Mouse (Mus musculus): ENCODE results near the gene Crabp2. TPM values are rescaled to one million over a fixed set of nuclear protein-coding genes. Genes with fewer than 3 reads are reported as not detected.

Gene Crabp2
- polyA plus RNA-seq, 1 experiment, result 67.6 TPM

DNA sequence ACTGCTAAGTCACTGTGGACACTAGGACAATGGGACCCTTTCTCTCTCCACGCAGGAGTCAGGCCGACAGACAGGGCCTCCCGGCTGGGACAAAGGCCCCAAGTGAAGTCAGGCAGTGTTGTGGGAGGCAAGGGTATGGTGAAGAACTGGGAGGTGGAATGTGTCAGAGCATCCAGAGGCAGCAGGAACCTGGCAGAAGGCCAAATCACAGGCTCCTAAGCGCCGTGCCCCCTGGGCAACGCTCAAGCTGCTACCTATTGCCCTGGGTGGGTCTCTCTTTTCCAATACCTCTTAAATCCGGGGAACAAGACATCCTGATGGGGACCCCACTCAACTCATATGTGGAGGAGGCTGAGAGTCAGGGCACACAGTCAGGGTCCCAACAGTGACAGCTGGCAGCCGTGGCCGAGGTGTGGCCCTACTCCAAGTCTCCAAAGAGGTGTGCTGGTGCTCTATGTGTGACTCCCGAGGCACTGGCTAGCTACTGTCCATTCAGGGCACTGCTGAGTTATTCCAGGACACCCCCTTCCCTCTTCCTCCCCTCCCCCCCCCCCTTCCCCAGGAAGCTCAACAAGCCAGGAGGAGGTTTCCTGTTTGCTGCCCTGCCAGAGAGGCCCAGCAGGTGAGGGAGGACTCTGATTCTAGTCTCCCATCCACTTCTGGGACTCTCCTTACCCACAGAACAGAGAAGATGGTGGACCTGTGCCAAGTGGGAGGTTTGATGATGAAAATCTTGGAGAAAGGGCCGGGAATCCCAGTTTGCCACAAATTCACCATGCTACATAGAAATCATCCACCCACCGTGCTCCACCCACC lies 37.2 kb downstream of the Crabp2 start:
- Histone ChIP-seq H3K4me2 (ENCODE audit: low read depth) (peak overlapping the region; percentile 43), H3K4me3 (no peak overlapping the region), H3K27me3 (ENCODE audit: control insufficient read depth, insufficient read depth, insufficient read length) (peaks cover 5% of the 10 kb centered on the region), H3ac (ENCODE audit: control insufficient read depth, insufficient read length) (no peak overlapping the region), H3K79me2 (ENCODE audit: control insufficient read depth, insufficient read depth) (no peaks in the 10 kb centered on the region), H3K36me3 (ENCODE audit: control insufficient read depth, insufficient read depth) (no peaks in the 10 kb centered on the region)
- TF ChIP-seq SRF (IDR thresholded peaks at IDR 0.05; ENCODE audit: control insufficient read depth, insufficient read length, low read depth) (no peak), MYOD1 (IDR thresholded peaks at IDR 0.05; ENCODE audit: control insufficient read depth in 1 of 3, insufficient read length in 2 of 3, low read depth in 2 of 3) (peak in 1 of 3 experiments; percentile 27), TCF3 (IDR thresholded peaks at IDR 0.05; ENCODE audit: insufficient read length, low read depth) (no peak), MAX (IDR thresholded peaks at IDR 0.05; ENCODE audit: low read depth) (no peak), MYOG (IDR thresholded peaks at IDR 0.05; ENCODE audit: control insufficient read depth in 1 of 3, insufficient read depth in 1 of 3, insufficient read length in 2 of 3, low read depth in 2 of 3) (peak in 1 of 3 experiments; percentile 69)

DNA sequence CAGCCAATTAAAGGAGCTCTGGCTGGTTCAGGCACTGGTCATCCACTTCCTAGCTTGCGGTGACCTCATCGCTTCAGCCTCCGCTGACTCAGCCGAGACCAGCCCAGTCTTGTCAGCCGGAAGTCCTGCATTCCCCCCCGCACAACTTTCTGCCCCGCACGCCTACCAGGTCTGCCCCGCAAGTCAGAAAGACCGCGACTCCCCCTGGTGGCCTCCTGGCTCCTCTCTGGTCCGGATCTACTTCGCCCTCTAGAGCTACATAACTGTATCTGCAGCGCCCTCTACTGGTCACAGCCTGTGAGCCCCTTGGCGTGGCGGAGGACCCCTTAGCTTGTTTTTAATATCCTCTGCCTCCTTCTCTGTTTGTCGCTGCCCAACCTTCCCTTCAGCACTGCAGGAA lies 38.4 kb downstream of the Crabp2 start:
- Histone ChIP-seq H3K79me2 (ENCODE audit: control insufficient read depth, insufficient read depth) (no peaks in the 10 kb centered on the region), H3K4me3 (no peak overlapping the region), H3K27me3 (ENCODE audit: control insufficient read depth, insufficient read depth, insufficient read length) (peaks cover 7% of the 10 kb centered on the region), H3ac (ENCODE audit: control insufficient read depth, insufficient read length) (no peak overlapping the region), H3K36me3 (ENCODE audit: control insufficient read depth, insufficient read depth) (no peaks in the 10 kb centered on the region), H3K4me2 (ENCODE audit: low read depth) (peak overlapping the region; percentile 65)
- TF ChIP-seq POLR2AphosphoS2 (IDR thresholded peaks at IDR 0.05; ENCODE audit: insufficient read length, low read depth) (peak; percentile 10), MYOG (IDR thresholded peaks at IDR 0.05; ENCODE audit: control insufficient read depth in 1 of 3, insufficient read depth in 1 of 3, insufficient read length in 2 of 3, low read depth in 2 of 3) (peak in 1 of 3 experiments; percentile 59), REST (IDR thresholded peaks at IDR 0.05; ENCODE audit: insufficient read depth, insufficient read length) (no peak)

DNA sequence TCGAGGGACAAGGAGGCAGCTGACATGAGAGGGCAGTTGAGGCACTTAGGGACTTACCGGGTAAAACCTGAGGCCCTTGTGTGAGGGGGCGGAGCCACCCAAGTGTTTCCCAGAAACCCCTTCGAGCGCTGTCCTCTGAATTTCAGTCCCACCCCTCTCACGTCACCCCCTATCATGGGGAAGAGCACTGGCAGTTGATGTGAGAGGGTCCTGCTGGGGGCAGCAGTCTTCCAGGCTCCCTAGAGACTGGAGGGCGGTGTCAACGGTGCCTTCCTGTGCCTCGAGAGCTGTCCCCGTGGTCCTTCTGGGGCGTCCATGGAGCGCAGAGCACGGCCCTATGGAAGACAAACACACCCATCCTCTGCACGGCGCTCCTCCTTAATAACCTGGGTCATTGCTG lies 39.2 kb downstream of the Crabp2 start:
- H3K27me3 ChIP-seq (ENCODE audit: control insufficient read depth, insufficient read depth, insufficient read length), result peaks cover 7% of the 10 kb centered on the region
- H3ac ChIP-seq (ENCODE audit: control insufficient read depth, insufficient read length), result no peak overlapping the region
- H3K4me2 ChIP-seq (ENCODE audit: low read depth), result peak overlapping the region; percentile 65
- H3K79me2 ChIP-seq (ENCODE audit: control insufficient read depth, insufficient read depth), result no peaks in the 10 kb centered on the region
- no peak overlapping the region for H3K4me3 ChIP-seq
- no peaks in the 10 kb centered on the region for H3K36me3 ChIP-seq (ENCODE audit: control insufficient read depth, insufficient read depth)
- TF ChIP-seq MYOD1 (IDR thresholded peaks at IDR 0.05; ENCODE audit: control insufficient read depth in 1 of 3, insufficient read length in 2 of 3, low read depth in 2 of 3), result no peak
- no peak for TF ChIP-seq CEBPB (IDR thresholded peaks at IDR 0.05; ENCODE audit: insufficient read depth, poor library complexity, severe bottlenecking)
- TF ChIP-seq USF1 (IDR thresholded peaks at IDR 0.05; ENCODE audit: low read depth), result no peak
- no peak for TF ChIP-seq SRF (IDR thresholded peaks at IDR 0.05; ENCODE audit: control insufficient read depth, insufficient read length, low read depth)

DNA sequence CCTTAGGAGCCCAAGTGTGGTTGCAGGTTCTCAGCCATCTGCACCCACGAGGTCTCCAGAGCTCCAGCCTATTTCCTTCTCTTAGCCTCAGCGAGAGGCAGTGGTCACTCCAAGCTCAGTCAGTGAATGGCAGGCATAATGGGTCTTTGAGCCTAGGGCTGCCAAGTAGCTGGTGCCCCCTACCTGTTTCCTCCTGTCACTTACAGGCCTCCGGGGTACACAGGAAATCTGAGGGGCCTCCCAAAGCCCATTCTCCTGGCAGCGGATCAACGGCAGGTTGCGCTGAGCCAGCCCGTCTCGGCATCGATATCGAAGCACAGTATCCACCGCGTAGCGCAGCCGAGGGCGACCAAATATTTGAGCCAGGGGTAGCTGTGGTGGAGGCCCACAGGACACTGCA lies 39.6 kb downstream of the Crabp2 start:
- no peak for TF ChIP-seq TCF3 (IDR thresholded peaks at IDR 0.05; ENCODE audit: insufficient read length, low read depth)
- no peak for TF ChIP-seq USF1 (IDR thresholded peaks at IDR 0.05; ENCODE audit: low read depth)
- TF ChIP-seq MAX (IDR thresholded peaks at IDR 0.05; ENCODE audit: low read depth), result no peak
- no peak for TF ChIP-seq POLR2A (IDR thresholded peaks at IDR 0.05; ENCODE audit: insufficient read length, low read depth)
- no peak for TF ChIP-seq MYOG (IDR thresholded peaks at IDR 0.05; ENCODE audit: control insufficient read depth in 1 of 3, insufficient read depth in 1 of 3, insufficient read length in 2 of 3, low read depth in 2 of 3)
- TF ChIP-seq SRF (IDR thresholded peaks at IDR 0.05; ENCODE audit: control insufficient read depth, insufficient read length, low read depth), result no peak
- no peak for TF ChIP-seq REST (IDR thresholded peaks at IDR 0.05; ENCODE audit: insufficient read depth, insufficient read length)
- no peak for TF ChIP-seq POLR2AphosphoS2 (IDR thresholded peaks at IDR 0.05; ENCODE audit: insufficient read length, low read depth)
- no peak for TF ChIP-seq CEBPB (IDR thresholded peaks at IDR 0.05; ENCODE audit: insufficient read depth, poor library complexity, severe bottlenecking)
- TF ChIP-seq TCF12 (IDR thresholded peaks at IDR 0.05; ENCODE audit: insufficient read depth, poor library complexity, severe bottlenecking), result no peak
- no peak for TF ChIP-seq E2F4 (IDR thresholded peaks at IDR 0.05; ENCODE audit: insufficient read depth)
- no peak for TF ChIP-seq MYOD1 (IDR thresholded peaks at IDR 0.05; ENCODE audit: control insufficient read depth in 1 of 3, insufficient read length in 2 of 3, low read depth in 2 of 3)
- H3K27me3 ChIP-seq (ENCODE audit: control insufficient read depth, insufficient read depth, insufficient read length), result peaks cover 7% of the 10 kb centered on the region
- H3K4me3 ChIP-seq, result no peak overlapping the region
- no peak overlapping the region for H3ac ChIP-seq (ENCODE audit: control insufficient read depth, insufficient read length)
- no peak overlapping the region for H3K4me2 ChIP-seq (ENCODE audit: low read depth)
- H3K79me2 ChIP-seq (ENCODE audit: control insufficient read depth, insufficient read depth), result no peaks in the 10 kb centered on the region
- no peaks in the 10 kb centered on the region for H3K36me3 ChIP-seq (ENCODE audit: control insufficient read depth, insufficient read depth)

DNA sequence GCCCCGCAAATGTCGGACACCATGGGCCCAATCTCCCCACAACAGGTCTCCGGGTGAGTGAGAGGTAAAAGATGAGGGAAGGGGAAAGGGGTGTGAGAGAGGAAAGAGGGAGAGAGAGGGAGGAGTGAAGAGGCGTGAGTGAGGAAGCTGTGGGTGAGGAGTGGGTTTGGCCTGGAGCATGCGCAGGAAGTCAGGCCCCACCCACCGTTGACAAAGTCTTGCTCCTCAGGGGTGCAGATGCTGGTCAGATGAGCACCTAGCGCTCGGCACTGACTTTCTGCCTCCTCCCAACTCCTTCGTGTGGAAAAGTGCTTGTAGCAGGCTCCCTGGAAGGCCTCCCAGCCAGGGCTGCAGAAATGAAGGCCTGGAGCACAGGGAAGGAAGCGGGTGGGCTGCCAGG lies 41.5 kb downstream of the Crabp2 start:
- Histone ChIP-seq H3ac (ENCODE audit: control insufficient read depth, insufficient read length) (no peak overlapping the region), H3K4me3 (no peak overlapping the region), H3K36me3 (ENCODE audit: control insufficient read depth, insufficient read depth) (no peaks in the 10 kb centered on the region), H3K27me3 (ENCODE audit: control insufficient read depth, insufficient read depth, insufficient read length) (peaks cover 10% of the 10 kb centered on the region), H3K79me2 (ENCODE audit: control insufficient read depth, insufficient read depth) (no peaks in the 10 kb centered on the region), H3K4me2 (ENCODE audit: low read depth) (no peak overlapping the region)
- TF ChIP-seq USF1 (IDR thresholded peaks at IDR 0.05; ENCODE audit: low read depth), result no peak
- no peak for TF ChIP-seq REST (IDR thresholded peaks at IDR 0.05; ENCODE audit: insufficient read depth, insufficient read length)
- TF ChIP-seq TCF3 (IDR thresholded peaks at IDR 0.05; ENCODE audit: insufficient read length, low read depth), result no peak
- no peak for TF ChIP-seq CEBPB (IDR thresholded peaks at IDR 0.05; ENCODE audit: insufficient read depth, poor library complexity, severe bottlenecking)
- no peak for TF ChIP-seq SRF (IDR thresholded peaks at IDR 0.05; ENCODE audit: control insufficient read depth, insufficient read length, low read depth)
- no peak for TF ChIP-seq MYOD1 (IDR thresholded peaks at IDR 0.05; ENCODE audit: control insufficient read depth in 1 of 3, insufficient read length in 2 of 3, low read depth in 2 of 3)
- TF ChIP-seq MYOG (IDR thresholded peaks at IDR 0.05; ENCODE audit: control insufficient read depth in 1 of 3, insufficient read depth in 1 of 3, insufficient read length in 2 of 3, low read depth in 2 of 3), result no peak
- TF ChIP-seq TCF12 (IDR thresholded peaks at IDR 0.05; ENCODE audit: insufficient read depth, poor library complexity, severe bottlenecking), result no peak
- TF ChIP-seq E2F4 (IDR thresholded peaks at IDR 0.05; ENCODE audit: insufficient read depth), result no peak
- TF ChIP-seq POLR2A (IDR thresholded peaks at IDR 0.05; ENCODE audit: insufficient read length, low read depth), result no peak
- TF ChIP-seq POLR2AphosphoS2 (IDR thresholded peaks at IDR 0.05; ENCODE audit: insufficient read length, low read depth), result no peak
- no peak for TF ChIP-seq MAX (IDR thresholded peaks at IDR 0.05; ENCODE audit: low read depth)

Measured in myocyte (in vitro differentiated cells).